Mouse (Mus musculus) kidney, adult 2 months (tissue): ENCODE data around the gene Muc13.

Experiments
- CTCF ChIP-seq: fragments of 200-500 bp; conservative IDR thresholded peaks from 2 replicates; pipeline ENCODE4 v1.5.1; 2011; ENCODE audit warnings: low read depth, mild to moderate bottlenecking, control low read depth, low read length, moderate library complexity, mixed read lengths; ENCODE audit not compliant: insufficient read depth, insufficient read length
- POLR2A ChIP-seq: fragments of 200-500 bp; IDR thresholded peaks from one replicate; pipeline ENCODE4 v1.6.1; 2011; ENCODE audit warnings: low read depth, low read length, control low read depth

DNA sequence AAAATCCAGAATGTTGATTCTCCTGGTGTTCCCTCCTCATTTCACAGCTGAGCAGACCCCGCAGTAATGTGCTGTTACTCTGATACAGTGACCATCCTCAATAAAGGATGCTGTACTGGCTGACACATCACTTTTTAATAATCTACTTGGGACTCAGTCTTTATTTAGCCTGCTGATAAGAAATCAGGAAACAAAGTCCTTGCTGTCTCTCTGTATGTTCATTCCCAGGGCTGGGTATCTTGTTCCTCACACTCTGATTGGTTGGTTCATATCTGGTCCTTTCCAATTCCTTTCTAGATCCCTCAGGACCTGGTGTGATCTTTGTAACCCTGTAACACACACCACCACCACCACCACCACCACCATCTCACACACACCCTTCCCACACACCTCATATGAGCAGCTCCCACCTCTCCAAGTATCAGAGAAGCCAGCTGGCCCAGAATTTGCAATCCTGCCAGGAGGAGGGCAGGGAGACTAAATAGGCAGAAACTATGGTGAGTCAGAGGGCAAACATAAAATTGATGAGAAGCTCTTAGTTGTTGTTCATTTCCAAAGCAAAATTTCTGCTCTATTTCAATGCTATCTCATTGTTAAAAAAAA is 18.0 kb upstream of the Muc13 start:
- TF ChIP-seq CTCF (no peak), POLR2A (no peak)
